Mouse (Mus musculus): ENCODE measurements around the gene Lmf1.

The Lmf1 gene

GRCm38 (mm10) chr17:25578920-25579319 lies at the start of gene Lmf1:
TSS of gene Lmf1 (plus strand) at chr17:25579085.
- peak; percentile 86 to 92 for DNase-seq (ENCODE audit: low spot score in 2 of 2)

- DNase-seq (ENCODE audit: low spot score in 2 of 2), result no peak
Measured at GRCm38 (mm10) chr17:25530357-25531022, 48.4 kb upstream of the Lmf1 start.

- DNase-seq (ENCODE audit: low spot score in 2 of 2), result no peak
Measured at GRCm38 (mm10) chr17:25538945-25539875, 39.7 kb upstream of the Lmf1 start.

- DNase-seq (ENCODE audit: low spot score in 2 of 2), result no peak
Measured at GRCm38 (mm10) chr17:25540731-25541130, 38.2 kb upstream of the Lmf1 start.

- DNase-seq (ENCODE audit: low spot score in 2 of 2), result no peak
Measured at GRCm38 (mm10) chr17:25541768-25542167, 37.1 kb upstream of the Lmf1 start.

GRCm38 (mm10) chr17:25547026-25547425 lies 31.9 kb upstream of the Lmf1 start:
- DNase-seq (ENCODE audit: low spot score in 2 of 2), result no peak

GRCm38 (mm10) chr17:25550020-25550419 lies 28.9 kb upstream of the Lmf1 start:
- DNase-seq (ENCODE audit: low spot score in 2 of 2), result no peak

- DNase-seq (ENCODE audit: low spot score in 2 of 2), result no peak
Measured at GRCm38 (mm10) chr17:25551313-25551712, 27.6 kb upstream of the Lmf1 start.

- no peak for DNase-seq (ENCODE audit: low spot score in 2 of 2)
Measured at GRCm38 (mm10) chr17:25555159-25555558, 23.7 kb upstream of the Lmf1 start.

GRCm38 (mm10) chr17:25555666-25556629 lies 22.9 kb upstream of the Lmf1 start:
- DNase-seq (ENCODE audit: low spot score in 2 of 2), result peak; percentile 67 to 70

- DNase-seq (ENCODE audit: low spot score in 2 of 2), result peak in 1 of 2 experiments; percentile 65
Measured at GRCm38 (mm10) chr17:25556630-25557354, 22.1 kb upstream of the Lmf1 start.

GRCm38 (mm10) chr17:25559634-25560033 lies 19.3 kb upstream of the Lmf1 start:
- no peak for DNase-seq (ENCODE audit: low spot score in 2 of 2)

- no peak for DNase-seq (ENCODE audit: low spot score in 2 of 2)
Measured at GRCm38 (mm10) chr17:25560554-25561222, 18.2 kb upstream of the Lmf1 start.

- peak in 1 of 2 experiments; percentile 47 for DNase-seq (ENCODE audit: low spot score in 2 of 2)
Measured at GRCm38 (mm10) chr17:25561223-25562028, 17.5 kb upstream of the Lmf1 start.

GRCm38 (mm10) chr17:25564481-25564880 lies 14.4 kb upstream of the Lmf1 start:
- peak in 1 of 2 experiments; percentile 28 for DNase-seq (ENCODE audit: low spot score in 2 of 2)

GRCm38 (mm10) chr17:25565244-25565643 lies 13.6 kb upstream of the Lmf1 start:
- DNase-seq (ENCODE audit: low spot score in 2 of 2), result peak in 1 of 2 experiments; percentile 19

- peak in 1 of 2 experiments; percentile 15 for DNase-seq (ENCODE audit: low spot score in 2 of 2)
Measured at GRCm38 (mm10) chr17:25565860-25566600, 12.9 kb upstream of the Lmf1 start.

- peak in 1 of 2 experiments; percentile 18 for DNase-seq (ENCODE audit: low spot score in 2 of 2)
Measured at GRCm38 (mm10) chr17:25567261-25567660, 11.6 kb upstream of the Lmf1 start.

GRCm38 (mm10) chr17:25567745-25568144 lies 11.1 kb upstream of the Lmf1 start:
- peak; percentile 66 to 79 for DNase-seq (ENCODE audit: low spot score in 2 of 2)
